Mouse (Mus musculus) Patski (cell line): ENCODE data around the gene Rtca. TPM values are rescaled to one million over a fixed set of nuclear protein-coding genes. Genes with fewer than 3 reads are reported as not detected.

Source experiments
- ATAC-seq: fragments of 100-300 bp; one replicate; pipeline ENCODE4 v1.8.0; 2021
- CTCF ChIA-PET: fragments of 350-600 bp; sonication (Branson Sonifier 250); formaldehyde crosslinking; loops from one replicate; lab custom pipeline; 2022; ENCODE audit warnings: inconsistent platforms; lab: Charles Lee
- POLR2A ChIA-PET: fragments of 350-600 bp; sonication (Branson Sonifier 250); formaldehyde crosslinking; loops from one replicate; lab custom pipeline; 2022; ENCODE audit warnings: antibody characterized with exemption, inconsistent platforms; lab: Charles Lee
- DNase-seq: peaks from one replicate; pipeline ENCODE4 v3.0.0-alpha.2; 2011; ENCODE audit warnings: low read depth, low spot score
- H3K27me3 ChIP-seq: fragments of 371-371 bp; one replicate; pipeline ENCODE4 v1.5.1; 2021
- CTCF ChIP-seq: fragments of 100-300 bp; IDR thresholded peaks from one replicate; pipeline ENCODE4 v1.5.1; 2021
- in situ Hi-C: fragments of 300-500 bp; cut with MboI; formaldehyde crosslinking; loops from 3 replicates; pipeline ENCODE4 v1.11.1; 2018; ENCODE audit warnings: low pct_unique_long_range_greater_than_20kb, mixed read lengths
- polyA plus RNA-seq: library from polyadenylated mRNA; unstranded; gene quantifications from one replicate; pipeline ENCODE4 v1.2.3, GENCODE M21; 2021

Gene Rtca
- polyA plus RNA-seq, 1 experiment from 2014 or later = 101 TPM

GRCm38 (mm10) chr3:116512904-116513716, 5.1 kb upstream of the Rtca start, which contains the start of gene Dbt:
TSS of gene Dbt (plus strand) at chr3:116513070.
- no peaks in the 10 kb centered on the region for H3K27me3 ChIP-seq
- peak; percentile 97 for ATAC-seq
- in situ Hi-C loops = loop anchor here (5.0 kb wide), 3 partner anchors 64 to 324 kb away; no protein-coding TSS in a partner anchor
- TF ChIP-seq CTCF = no peak
- DNase-seq = peak; percentile 86
- CTCF ChIA-PET = interaction anchor here (0.6 to 2.7 kb wide), 22 partner anchors 9 to 453 kb away, joined by 3 to 10 read pairs (median 4); partner anchors contain the start of gene Cdc14a
- POLR2A ChIA-PET = interaction anchor here (0.6 to 1.9 kb wide), 3 partner anchors 21 to 81 kb away, joined by 3 to 6 read pairs (median 4); partner anchors contain the start of gene Sass6

DNA sequence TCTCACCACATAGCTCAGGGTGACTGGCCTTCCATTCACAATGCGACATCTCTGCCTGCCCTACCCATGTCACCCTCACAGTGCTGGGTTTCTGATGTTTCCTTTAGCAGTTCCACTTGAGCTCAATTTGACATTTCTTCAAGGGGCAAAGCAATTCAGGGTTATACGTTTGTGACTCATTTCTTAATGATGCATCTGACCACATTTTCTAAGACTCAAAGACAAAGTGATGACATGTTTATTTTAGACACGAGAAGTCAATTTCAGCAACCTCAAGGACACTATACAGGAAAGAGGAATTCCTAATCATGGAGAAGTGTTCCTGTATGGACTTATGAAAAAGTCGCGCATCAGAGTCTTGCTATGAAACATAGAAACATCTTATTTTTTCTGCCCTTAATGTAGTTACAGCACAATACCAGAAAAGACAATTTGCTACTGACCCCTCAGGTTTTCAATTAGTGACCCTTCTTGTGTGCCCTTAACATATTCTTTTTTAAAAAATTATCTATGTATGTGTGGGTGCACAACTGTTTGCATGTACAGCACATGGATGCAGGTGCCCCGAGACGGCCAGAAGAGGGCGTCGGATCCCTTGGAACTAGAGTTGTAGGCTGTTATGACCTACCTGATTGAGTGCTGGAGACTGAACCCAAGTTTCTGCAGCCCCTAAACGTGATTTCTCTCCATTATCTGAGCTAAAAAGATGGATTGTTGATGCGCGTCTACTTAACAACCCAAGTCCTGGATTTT, 4.3 kb upstream of the Rtca start:
- no peaks in the 10 kb centered on the region for H3K27me3 ChIP-seq
- TF ChIP-seq CTCF = no peak
- ATAC-seq (peak; percentile 57), DNase-seq (no peak)
- CTCF ChIA-PET = interaction anchor here (0.6 to 2.7 kb wide), 20 partner anchors 9 to 325 kb away, joined by 3 to 10 read pairs (median 5); partner anchors contain the start of gene Cdc14a
- POLR2A ChIA-PET = interaction anchor here (1.9 kb wide), 1 partner anchor 82 kb away, joined by 6 read pairs; the partner anchor contains the start of gene Sass6
- in situ Hi-C loops = loop anchor here (5.0 kb wide), 3 partner anchors 65 to 325 kb away; no protein-coding TSS in a partner anchor

DNA sequence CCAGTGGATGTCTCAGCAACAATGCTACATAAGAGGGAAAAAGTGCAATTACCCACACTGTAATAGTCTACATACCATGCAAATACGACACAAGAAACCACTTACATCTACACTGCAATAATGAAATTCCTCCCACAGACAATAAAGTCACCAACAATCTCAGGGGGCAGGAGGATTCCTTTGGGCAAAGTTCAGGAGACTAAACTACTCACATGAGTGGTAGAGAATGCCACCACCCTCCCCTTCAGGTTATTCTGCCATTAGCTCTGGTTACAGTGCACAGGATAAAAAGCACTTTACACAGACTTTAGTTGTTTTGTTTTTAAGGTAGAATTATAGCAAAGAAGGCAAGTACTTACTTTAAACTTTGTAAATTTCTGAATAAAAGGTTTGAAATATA, 12.3 kb downstream of the Rtca start:
- in situ Hi-C loops = no loop called here
- TF ChIP-seq CTCF = no peak
- DNase-seq (no peak), ATAC-seq (no peak)
- H3K27me3 ChIP-seq = no peaks in the 10 kb centered on the region
- ChIA-PET CTCF (interaction anchor here (0.8 to 2.3 kb wide), 3 partner anchors 155 to 272 kb away, joined by 3 to 6 read pairs (median 3); no protein-coding TSS in a partner anchor), POLR2A (interaction anchor here (0.5 kb wide), 1 partner anchor 166 kb away, joined by 3 read pairs; no protein-coding TSS in a partner anchor)

DNA sequence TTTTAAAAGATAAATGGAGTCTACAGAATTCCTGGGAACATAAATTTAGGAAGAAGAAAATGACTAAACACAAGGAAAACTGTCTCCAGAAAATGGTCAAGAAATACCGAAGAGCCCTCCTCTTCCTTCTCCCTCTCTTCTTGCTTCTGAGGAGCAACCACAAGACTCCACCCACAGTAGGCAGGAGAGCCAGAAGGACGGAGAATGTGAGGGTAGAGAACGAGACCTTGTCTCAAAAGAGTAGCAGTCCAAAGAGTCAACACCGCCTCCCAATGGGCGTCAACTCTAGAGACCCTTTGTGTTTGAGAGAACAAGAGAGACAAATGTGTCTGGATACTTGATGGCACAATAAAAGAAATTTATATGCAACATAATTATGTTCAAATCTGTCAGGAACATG, 14.3 kb downstream of the Rtca start:
- TF ChIP-seq CTCF = no peak
- no peaks in the 10 kb centered on the region for H3K27me3 ChIP-seq
- no peak for DNase-seq
- ChIA-PET POLR2A (no interaction called here), CTCF (interaction anchor here (1.1 to 3.3 kb wide), 6 partner anchors 9 to 166 kb away, joined by 3 to 11 read pairs (median 6); partner anchors contain the start of genes Cdc14a and Rtca)
- no peak for ATAC-seq
- in situ Hi-C loops = loop anchor here (5.0 kb wide), 1 partner anchor 71 kb away; the partner anchor contains the start of gene Cdc14a

- TF ChIP-seq CTCF = no peak
- ChIA-PET CTCF (interaction anchor here (0.7 to 3.3 kb wide), 8 partner anchors 9 to 164 kb away, joined by 3 to 11 read pairs (median 6); partner anchors contain the start of gene Dbt), POLR2A (interaction anchor here (0.6 kb wide), 1 partner anchor 453 kb away, joined by 3 read pairs; no protein-coding TSS in a partner anchor)
- DNase-seq = no peak
- no peaks in the 10 kb centered on the region for H3K27me3 ChIP-seq
- in situ Hi-C loops = loop anchor here (5.0 kb wide), 1 partner anchor 70 kb away; the partner anchor contains the start of gene Cdc14a
- no peak for ATAC-seq
These were observed 16.0 kb downstream of the Rtca start for GRCm38 (mm10) chr3:116491923-116492454.

DNA sequence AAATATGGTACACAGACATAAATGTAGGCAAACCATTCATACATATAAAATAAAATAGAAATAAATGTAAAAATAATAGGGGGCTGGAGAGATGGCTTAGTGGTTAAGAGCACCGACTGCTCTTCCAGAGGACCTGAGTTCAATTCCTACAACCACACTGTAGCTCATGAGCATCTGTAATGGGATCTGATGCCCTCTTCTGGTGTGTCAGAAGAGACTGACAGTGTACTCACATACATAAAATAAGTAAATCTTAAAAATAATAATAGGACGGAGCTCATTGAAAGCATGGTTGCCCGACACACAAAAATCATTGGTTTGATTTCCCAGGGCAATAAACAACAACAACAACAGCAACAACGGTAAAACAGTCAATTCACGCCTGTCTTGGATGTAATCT, 17.1 kb downstream of the Rtca start:
- DNase-seq = no peak
- ChIA-PET POLR2A (no interaction called here), CTCF (interaction anchor here (0.9 to 3.3 kb wide), 8 partner anchors 8 to 163 kb away, joined by 3 to 13 read pairs (median 6); no protein-coding TSS in a partner anchor)
- in situ Hi-C loops = loop anchor here (5.0 kb wide), 1 partner anchor 69 kb away; the partner anchor contains the start of gene Cdc14a
- ATAC-seq = no peak
- TF ChIP-seq CTCF = peak; percentile 46
- H3K27me3 ChIP-seq = no peaks in the 10 kb centered on the region

DNA sequence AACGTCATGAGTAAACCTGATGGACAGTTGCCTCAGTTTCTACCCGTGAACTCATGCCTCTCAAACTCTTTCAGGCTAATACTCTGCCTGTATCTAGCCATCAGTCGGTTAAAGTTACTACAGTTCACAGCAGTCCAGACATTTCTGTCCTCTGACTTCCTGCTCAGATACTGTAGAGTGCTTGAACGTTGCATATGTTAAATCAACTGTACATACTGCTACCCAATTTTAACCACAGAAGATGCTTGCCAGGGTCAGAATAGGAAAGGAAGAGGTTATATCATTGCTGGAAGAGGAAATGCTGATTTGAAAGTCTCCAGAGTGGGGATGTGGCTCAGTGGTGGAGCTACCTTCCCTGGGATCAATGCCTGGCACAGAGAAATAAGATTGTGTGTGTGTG, 24.7 kb downstream of the Rtca start:
- no peaks in the 10 kb centered on the region for H3K27me3 ChIP-seq
- ChIA-PET CTCF (interaction anchor here (1.0 to 1.6 kb wide), 3 partner anchors 9 to 18 kb away, joined by 3 to 6 read pairs (median 3); no protein-coding TSS in a partner anchor), POLR2A (interaction anchor here (0.6 kb wide), 1 partner anchor 152 kb away, joined by 3 read pairs; no protein-coding TSS in a partner anchor)
- no peak for TF ChIP-seq CTCF
- ATAC-seq (no peak), DNase-seq (no peak)
- in situ Hi-C loops = no loop called here

- TF ChIP-seq CTCF = no peak
- ChIA-PET CTCF (interaction anchor here (0.7 to 1.6 kb wide), 4 partner anchors 9 to 151 kb away, joined by 3 to 6 read pairs (median 3); no protein-coding TSS in a partner anchor), POLR2A (interaction anchor here (0.6 kb wide), 1 partner anchor 151 kb away, joined by 3 read pairs; no protein-coding TSS in a partner anchor)
- H3K27me3 ChIP-seq = no peaks in the 10 kb centered on the region
- DNase-seq (no peak), ATAC-seq (no peak)
- in situ Hi-C loops = no loop called here
These were observed 25.3 kb downstream of the Rtca start for GRCm38 (mm10) chr3:116482724-116483123.

DNA sequence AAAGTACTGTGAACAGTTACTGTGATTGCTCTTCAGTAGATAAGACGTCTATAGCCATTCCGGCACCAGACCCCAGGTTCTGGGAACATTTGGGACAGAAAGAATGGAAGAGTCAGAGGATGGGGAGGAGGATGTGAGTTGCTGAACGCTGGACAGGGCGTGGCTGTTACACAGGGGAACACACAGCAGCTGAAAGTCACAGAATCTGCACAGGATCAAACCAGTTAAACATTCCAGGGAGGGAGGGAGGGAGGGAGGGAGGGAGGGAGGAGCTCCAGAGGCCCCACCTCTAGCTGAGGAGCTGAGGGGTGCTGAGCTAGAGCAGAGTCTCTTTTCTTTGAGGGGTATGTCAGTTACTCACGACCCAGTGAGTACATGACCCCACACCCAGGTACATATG, 27.1 kb downstream of the Rtca start:
- ATAC-seq (no peak), DNase-seq (no peak)
- in situ Hi-C loops = no loop called here
- no peak for TF ChIP-seq CTCF
- POLR2A ChIA-PET = no interaction called here
- CTCF ChIA-PET = no interaction called here
- H3K27me3 ChIP-seq = no peaks in the 10 kb centered on the region
